Mouse (Mus musculus): ENCODE data around the gene Nit1. TPM values are rescaled to one million over a fixed set of nuclear protein-coding genes. Genes with fewer than 3 reads are reported as not detected.
A peak's percentile ranks its signal among the peaks of the same experiment; 100 is the strongest.

Nit1 gene
- 40.8 and 41.0 TPM in 2 replicates for total RNA-seq (2012; rRNA removed)
- 48.6 and 51.4 TPM in 2 replicates for total RNA-seq (2014; rRNA removed)
- 39.5 and 42.4 TPM in 2 replicates for polyA plus RNA-seq (2012; ENCODE audit: insufficient read length, low read depth)

DNA sequence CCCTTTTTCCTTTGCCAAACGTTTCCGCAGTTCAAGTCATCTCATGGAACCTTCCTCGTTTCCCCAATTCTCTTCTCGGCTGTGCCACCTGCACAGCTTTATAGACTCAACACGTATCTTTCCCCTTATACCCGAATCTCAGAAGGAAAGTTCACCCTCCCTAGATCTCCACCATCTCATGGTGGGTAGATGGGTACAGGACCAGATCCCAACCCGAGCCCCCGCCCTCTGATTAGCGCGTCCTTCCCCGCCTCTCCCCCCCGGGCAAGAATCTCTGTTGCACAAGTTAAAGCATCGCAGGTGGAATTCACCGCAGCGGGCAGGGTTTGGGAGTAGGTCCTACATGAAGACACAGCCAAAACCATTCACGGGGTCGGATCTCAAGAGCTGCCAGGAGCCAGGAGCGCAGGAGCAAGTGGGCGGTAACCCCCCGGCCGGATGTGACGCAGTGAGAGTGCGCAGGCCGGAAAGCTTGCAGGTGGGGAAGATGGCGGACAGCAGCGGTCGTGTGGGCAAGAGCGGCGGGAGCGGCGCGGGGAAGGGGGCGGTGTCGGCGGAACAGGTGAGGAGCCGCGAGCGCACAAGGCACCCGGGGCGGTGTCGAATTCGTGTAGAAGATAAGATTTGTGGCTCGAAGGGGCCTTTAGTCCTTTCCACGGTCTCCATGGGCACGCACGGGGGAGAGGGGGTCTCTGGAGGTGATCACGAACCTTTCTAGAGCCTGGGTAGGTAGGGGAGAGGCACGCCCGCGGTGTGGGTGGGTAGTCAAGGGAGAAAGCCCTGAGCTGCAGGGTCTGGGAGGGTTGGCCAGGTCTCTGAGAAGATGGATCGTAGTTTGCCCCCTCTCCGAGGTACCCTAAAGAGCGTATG is at the start of gene Nit1, which contains the start of gene Pfdn2:
TSS of gene Nit1 (minus strand) at position 422 of the 870 bp plus-strand sequence.
TSS of gene Pfdn2 (plus strand) at position 446 of the 870 bp plus-strand sequence.
- Histone ChIP-seq H3K79me2 (replicated peaks; ENCODE audit: control insufficient read depth, extremely low read depth, insufficient read depth, poor library complexity, severe bottlenecking) (peaks cover 46% of the 10 kb centered on the region), H3K4me2 (ENCODE audit: insufficient read depth, low read depth, poor library complexity, severe bottlenecking) (peak within 1 kb of the TSS; percentile 76), H3K9me3 (replicated peaks; ENCODE audit: low read length) (peaks cover 5% of the 10 kb centered on the region), H3K9ac (ENCODE audit: insufficient read depth, low read depth) (peak within 1 kb of the TSS; percentile 81), H3K4me1 (ENCODE audit: control insufficient read depth in 1 of 2, insufficient read depth in 2 of 2) (peaks cover 4 to 41% of the 10 kb centered on the region in 2 experiments), H3K27ac (ENCODE audit: insufficient read depth, low read depth) (peak within 1 kb of the TSS; percentile 8; the same call in 1 of the 2 replicates), H3K4me3 (replicated peaks in 1 of 3; ENCODE audit: low read depth in 2 of 3, low read length in 2 of 3, poor library complexity in 1 of 3) (peak within 1 kb of the TSS; percentile 95 to 99 (median 99)), H3K36me3 (replicated peaks in 1 of 2; ENCODE audit: control insufficient read depth in 1 of 2, insufficient read depth in 1 of 2, low read length in 1 of 2) (peaks cover 23 to 58% of the 10 kb centered on the region in 2 experiments), H3K27me3 (replicated peaks) (no peaks in the 10 kb centered on the region)
- TF ChIP-seq MYC (IDR thresholded peaks at IDR 0.05; ENCODE audit: low read depth, low read length) (peak; percentile 46; the same call in 1 of the 2 replicates), SIN3A (IDR thresholded peaks at IDR 0.05; ENCODE audit: low read length) (peak; percentile 87; the same call in 1 of the 2 replicates), MAX (IDR thresholded peaks at IDR 0.05; ENCODE audit: low read length) (peak; percentile 58; the same call in 1 of the 2 replicates), MEF2A (IDR thresholded peaks at IDR 0.05; ENCODE audit: borderline replicate concordance, low read depth, low read length) (peak; percentile 56), KAT2A (IDR thresholded peaks at IDR 0.05; ENCODE audit: insufficient replicate concordance, low read length) (peak; percentile 82; the same call in 1 of the 2 replicates), SMC3 (IDR thresholded peaks at IDR 0.05; ENCODE audit: low read depth, low read length) (no peak), MXI1 (IDR thresholded peaks at IDR 0.05; ENCODE audit: low read depth, low read length) (peak; percentile 90), HCFC1 (IDR thresholded peaks at IDR 0.05; ENCODE audit: low read depth, low read length) (peak; percentile 90), E2F4 (IDR thresholded peaks at IDR 0.05; ENCODE audit: insufficient replicate concordance, low read depth, low read length) (no peak), NRF1 (IDR thresholded peaks at IDR 0.05; ENCODE audit: low read depth, low read length) (peak; percentile 82), JUND (conservative IDR thresholded peaks at IDR 0.05; ENCODE audit: low read depth, low read length) (no peak), IRF4 (IDR thresholded peaks at IDR 0.05; ENCODE audit: low read depth, low read length) (peak; percentile 76), POLR2AphosphoS2 (IDR thresholded peaks at IDR 0.05; ENCODE audit: low read depth, low read length) (peak; percentile 77; the same call in 1 of the 2 replicates), ELF1 (IDR thresholded peaks at IDR 0.05; ENCODE audit: low read depth, low read length) (peak; percentile 76), NELFE (IDR thresholded peaks at IDR 0.05; ENCODE audit: low read depth, low read length) (peak; percentile 91), MAZ (IDR thresholded peaks at IDR 0.05; ENCODE audit: low read depth, low read length) (peak; percentile 80; the same call in 1 of the 2 replicates), ZMIZ1 (IDR thresholded peaks at IDR 0.05; ENCODE audit: low read depth, low read length) (peak; percentile 88), TBP (conservative IDR thresholded peaks at IDR 0.05; ENCODE audit: low read depth, low read length) (0 out of 2 replicates have a peak, but pooled peaks have one; percentile 57), POLR2A (IDR thresholded peaks at IDR 0.05; ENCODE audit: low read depth, low read length) (peak; percentile 93), TCF12 (IDR thresholded peaks at IDR 0.05; ENCODE audit: low read depth, low read length) (peak; percentile 94), UBTF (IDR thresholded peaks at IDR 0.05; ENCODE audit: low read depth, low read length) (no peak), JUN (IDR thresholded peaks at IDR 0.05; ENCODE audit: insufficient read depth, low read depth, low read length) (no peak)
- DNase-seq (ENCODE audit: extremely low read depth): peak; percentile 89
- in situ Hi-C loops (cut with MboI; ENCODE audit: low pct_ligation_motif_present, low pct_unique_long_range_greater_than_20kb, low sequenced_read_pairs): no loop called here
- dilution Hi-C loops (cut with MboI; ENCODE audit: extremely low pct_ligation_motif_present, extremely low pct_unique_long_range_greater_than_20kb, low sequenced_read_pairs): no loop called here
